Mouse (Mus musculus) cortical plate, adult 2 months (tissue): ENCODE data around the gene Stx17.

Source experiments
- CTCF ChIP-seq: fragments of 200-500 bp; IDR thresholded peaks from 2 replicates; pipeline ENCODE4 v1.5.1; 2011; ENCODE audit warnings: mild to moderate bottlenecking, control low read depth, low read length; ENCODE audit not compliant: insufficient read depth; ENCODE audit errors: extremely low read depth
- POLR2A ChIP-seq: fragments of 200-500 bp; IDR thresholded peaks from 2 replicates; pipeline ENCODE4 v1.6.1; 2011; ENCODE audit warnings: mild to moderate bottlenecking, low read length, control low read depth; ENCODE audit not compliant: insufficient read depth; ENCODE audit errors: extremely low read depth

- no peak for TF ChIP-seq POLR2A
- TF ChIP-seq CTCF = no peak
Observed at GRCm38 (mm10) chr4:48226800-48227199, 102.1 kb downstream of the Stx17 start.
